Mouse (Mus musculus) myocyte (in vitro differentiated cells): ENCODE measurements at regions not wholly inside any gene's neighbourhood (a gene's known extent, or its start where the extent isn't known, plus 50 kb on each side); places are given as distances from the start of the nearest gene placed in this dataset.

ENCODE experiments used
- E2F4 ChIP-seq: IDR thresholded peaks from one replicate; pipeline ENCODE4 v1.6.1; 2011; ENCODE audit warnings: mild to moderate bottlenecking, control low read depth, moderate library complexity; ENCODE audit not compliant: insufficient read depth
- POLR2A ChIP-seq: IDR thresholded peaks from one replicate; pipeline ENCODE4 v1.6.1; 2011; ENCODE audit warnings: low read depth, mild to moderate bottlenecking, control low read depth, moderate library complexity; ENCODE audit not compliant: insufficient read length
- POLR2AphosphoS2 ChIP-seq: IDR thresholded peaks from one replicate; pipeline ENCODE4 v1.6.1; 2011; ENCODE audit warnings: low read depth, control low read depth; ENCODE audit not compliant: insufficient read length
- SRF ChIP-seq: IDR thresholded peaks from one replicate; pipeline ENCODE4 v1.6.1; 2011; ENCODE audit warnings: low read depth; ENCODE audit not compliant: control insufficient read depth, insufficient read length
- TCF12 ChIP-seq: IDR thresholded peaks from one replicate; pipeline ENCODE4 v1.6.1; 2011; ENCODE audit warnings: mild to moderate bottlenecking, control low read depth; ENCODE audit not compliant: poor library complexity, insufficient read depth, severe bottlenecking
- USF1 ChIP-seq: IDR thresholded peaks from one replicate; pipeline ENCODE4 v1.6.1; 2011; ENCODE audit warnings: low read depth, mild to moderate bottlenecking, control low read depth, moderate library complexity

DNA sequence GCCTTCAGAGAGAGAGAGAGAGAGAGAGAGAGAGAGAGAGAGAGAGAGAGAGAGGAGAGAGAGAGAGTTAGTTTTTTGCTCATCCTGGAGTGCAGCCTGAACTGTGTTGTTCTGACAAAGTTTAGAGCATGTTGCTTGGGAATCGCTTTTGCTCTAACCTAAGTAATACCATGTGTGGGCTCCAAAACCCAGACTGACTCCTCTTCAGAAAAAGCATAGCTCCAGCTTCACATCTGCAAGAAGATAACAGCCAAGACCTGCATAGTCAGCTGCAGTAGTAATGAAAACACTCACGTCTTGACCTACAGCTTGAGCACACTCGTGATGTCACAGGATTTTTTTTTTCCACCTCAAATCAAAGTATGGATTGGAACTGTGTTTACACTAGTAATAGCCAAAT, 205.7 kb downstream of the Ttll7 start:
- TF ChIP-seq E2F4 = no peak
- no peak for TF ChIP-seq POLR2A
- no peak for TF ChIP-seq TCF12
- no peak for TF ChIP-seq USF1
- no peak for TF ChIP-seq POLR2AphosphoS2
- TF ChIP-seq SRF = no peak
